Mouse (Mus musculus) liver, embryonic 12.5 days (tissue): Measurements from ENCODE around the gene Tmsb15l. TPM values are rescaled to one million over a fixed set of nuclear protein-coding genes. Genes with fewer than 3 reads are reported as not detected.

Experiments
- ATAC-seq: fragments of 200-750 bp; cut with Nextera tagmentation; 2 replicates; pipeline ENCODE4 v1.8.0; 2017; ENCODE audit warnings: moderate number of reproducible peaks, mild to moderate bottlenecking, moderate library complexity
- H3K27ac ChIP-seq: fragments of 300-500 bp; sonication (generic); 2 replicates; pipeline ENCODE4 v1.5.1; 2016; ENCODE audit warnings: mild to moderate bottlenecking
- H3K27me3 ChIP-seq: fragments of 300-500 bp; sonication (generic); replicated peaks from 2 replicates; pipeline ENCODE4 v1.6.1; 2016; ENCODE audit warnings: mild to moderate bottlenecking, moderate library complexity
- H3K36me3 ChIP-seq: fragments of 300-500 bp; sonication (generic); 2 replicates; pipeline ENCODE4 v1.6.1; 2016; ENCODE audit warnings: mild to moderate bottlenecking, moderate library complexity
- H3K4me1 ChIP-seq: fragments of 300-500 bp; sonication (generic); 2 replicates; pipeline ENCODE4 v1.6.1; 2016
- H3K4me2 ChIP-seq: fragments of 300-500 bp; sonication (generic); 2 replicates; pipeline ENCODE4 v1.6.1; 2016; ENCODE audit warnings: mild to moderate bottlenecking, moderate library complexity
- H3K4me3 ChIP-seq: fragments of 300-500 bp; sonication (generic); 2 replicates; pipeline ENCODE4 v1.5.1; 2016; ENCODE audit warnings: mild to moderate bottlenecking, moderate library complexity
- H3K9ac ChIP-seq: fragments of 300-500 bp; sonication (generic); 2 replicates; pipeline ENCODE4 v1.6.1; 2016; ENCODE audit warnings: mild to moderate bottlenecking, moderate library complexity
- H3K9me3 ChIP-seq: fragments of 300-500 bp; sonication (generic); replicated peaks from 2 replicates; pipeline ENCODE4 v1.6.1; 2016; ENCODE audit warnings: mild to moderate bottlenecking, moderate library complexity
- WGBS: fragments of 180-500 bp; shearing (Covaris S2); methylation state at CpG from one replicate; pipeline ENCODE4 v1.1.7; 2016; ENCODE audit not compliant: insufficient replicate concordance; 5-methylcytosine and 5-hydroxymethylcytosine counted together
- polyA plus RNA-seq: library from polyadenylated mRNA; unstranded; fragments of >200 nt; fragmentation: Nextera tagmentation; extraction: Ambion mirVana; gene quantifications from 2 replicates; pipeline ENCODE4 v1.2.1, GENCODE M21; 2016

The Tmsb15l gene
- 0.29 and 0.74 TPM in 2 replicates for polyA plus RNA-seq

DNA sequence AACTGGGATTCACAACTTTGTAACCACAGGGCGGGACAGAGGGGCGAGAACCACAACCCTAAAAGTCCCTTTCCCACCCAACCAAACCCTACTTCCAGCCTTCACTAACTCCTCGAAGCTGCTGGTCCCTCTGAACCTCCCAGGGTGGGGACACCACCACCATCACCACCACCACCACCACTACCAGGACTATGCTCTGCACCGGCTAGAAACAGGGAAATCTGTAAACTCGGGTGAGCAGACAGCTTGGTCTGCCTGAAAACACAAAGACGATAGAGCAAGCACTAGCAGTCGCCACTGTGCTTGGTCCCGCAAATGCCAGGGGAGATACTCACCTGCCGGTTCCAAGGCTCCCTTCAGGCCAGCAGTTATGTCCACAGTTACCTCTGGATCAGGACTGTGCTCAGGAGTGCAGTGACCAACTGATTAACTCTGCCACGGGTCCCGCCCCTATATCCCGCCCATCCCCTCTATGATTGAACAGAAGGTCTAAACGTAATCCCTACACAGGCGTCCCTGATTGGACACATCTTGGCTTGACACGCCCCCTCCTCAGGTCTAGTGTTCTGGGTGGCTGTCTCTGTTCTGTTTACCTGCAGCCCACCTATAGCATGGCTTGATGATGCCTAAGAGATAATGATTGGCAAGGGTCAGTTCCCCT lies at the start of gene Tmsb15l, which contains the start of gene Tmsb15b1:
TSS of gene Tmsb15l (minus strand) at position 446 of the 661 bp plus-strand sequence.
TSS of gene Tmsb15b1 (minus strand) at position 451 of the 661 bp plus-strand sequence.
- 25% methylated on average over 15 of the region's 15 CpGs for WGBS
- H3K9ac ChIP-seq = no peak within 1 kb of the TSS
- H3K4me1 ChIP-seq = no peaks in the 10 kb centered on the region
- H3K4me3 ChIP-seq = peak within 1 kb of the TSS; percentile 39
- H3K27ac ChIP-seq = no peak within 1 kb of the TSS
- no peaks in the 10 kb centered on the region for H3K9me3 ChIP-seq
- H3K27me3 ChIP-seq = no peaks in the 10 kb centered on the region
- peak; percentile 97 for ATAC-seq
- H3K4me2 ChIP-seq = peak within 1 kb of the TSS; percentile 57
- no peaks in the 10 kb centered on the region for H3K36me3 ChIP-seq

DNA sequence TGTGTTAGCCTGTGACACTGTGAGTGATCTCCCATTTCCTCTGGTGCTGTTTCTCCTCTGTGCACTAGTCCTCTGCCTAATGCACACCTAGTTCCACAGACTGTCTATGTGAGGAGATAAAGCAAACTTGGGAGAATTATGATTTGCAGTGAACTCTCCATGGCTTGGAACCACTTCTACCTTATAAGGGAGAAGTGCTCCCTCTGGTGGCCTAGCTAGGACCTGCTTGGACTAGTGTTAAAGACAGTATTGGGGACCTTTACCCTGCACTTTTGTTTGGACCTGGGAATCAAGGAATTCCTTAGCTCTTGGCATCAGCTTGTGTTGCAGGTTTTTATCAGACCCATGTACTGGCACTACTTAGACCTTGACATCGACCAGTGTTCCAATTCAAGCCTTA lies 42.6 kb upstream of the Tmsb15l start:
- peak; percentile 55; the same call in 1 of the 2 replicates for ATAC-seq
- WGBS = 6% methylated on average over 1 of the region's 1 CpGs
- no peaks in the 10 kb centered on the region for H3K4me1 ChIP-seq

GRCm38 (mm10) chrX:137017668-137018067 lies 41.0 kb upstream of the Tmsb15l start:
- Histone ChIP-seq H3K4me2 (no peak overlapping the region), H3K9ac (no peak overlapping the region), H3K36me3 (no peaks in the 10 kb centered on the region), H3K27ac (no peak overlapping the region), H3K9me3 (no peaks in the 10 kb centered on the region), H3K4me3 (no peak overlapping the region), H3K4me1 (no peaks in the 10 kb centered on the region), H3K27me3 (no peaks in the 10 kb centered on the region)
- ATAC-seq = no peak
- 62% methylated on average over 1 of the region's 1 CpGs for WGBS

More for the DNA sequence above, 42.6 kb upstream of the Tmsb15l start:
- Histone ChIP-seq H3K9me3 (no peaks in the 10 kb centered on the region), H3K36me3 (no peaks in the 10 kb centered on the region), H3K27ac (no peak overlapping the region), H3K27me3 (no peaks in the 10 kb centered on the region), H3K4me3 (no peak overlapping the region), H3K9ac (no peak overlapping the region), H3K4me2 (no peak overlapping the region)

DNA sequence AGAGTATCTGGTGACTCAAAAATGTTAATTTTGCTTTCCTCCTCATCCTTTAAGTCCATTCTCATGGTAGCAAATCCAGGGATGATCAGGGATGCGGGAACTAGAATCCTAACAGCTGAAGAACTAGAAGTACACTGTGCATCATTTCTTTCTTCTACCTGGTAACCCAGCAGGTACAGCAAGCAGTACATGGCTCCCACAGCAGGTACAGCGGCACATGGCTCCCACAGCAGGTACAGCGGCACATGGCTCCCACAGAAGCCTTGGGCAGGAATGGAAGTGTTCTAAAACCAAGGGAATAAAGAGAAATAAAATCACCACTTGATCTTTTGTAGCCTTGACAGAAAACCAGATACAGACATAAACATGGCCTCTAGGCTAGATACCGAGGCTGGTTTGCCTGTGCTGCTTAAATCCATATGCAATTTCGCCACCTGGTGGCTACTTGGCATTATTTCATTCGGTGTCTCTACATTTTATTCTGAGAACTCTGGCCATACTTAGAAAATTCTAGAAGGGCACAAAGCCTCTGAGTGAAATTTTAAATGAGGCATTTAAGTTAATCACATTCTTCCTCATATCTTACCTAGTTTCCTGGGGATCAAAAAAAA lies 38.5 kb upstream of the Tmsb15l start:
- Histone ChIP-seq H3K4me2 (no peak overlapping the region), H3K9me3 (no peaks in the 10 kb centered on the region), H3K36me3 (no peaks in the 10 kb centered on the region), H3K4me1 (no peaks in the 10 kb centered on the region), H3K27me3 (no peaks in the 10 kb centered on the region), H3K4me3 (no peak overlapping the region), H3K27ac (no peak overlapping the region), H3K9ac (no peak overlapping the region)
- WGBS = 52% methylated on average over 6 of the region's 6 CpGs
- ATAC-seq = no peak

- H3K27me3 ChIP-seq = peaks cover 41% of the 10 kb centered on the region
- no peak overlapping the region for H3K4me3 ChIP-seq
- no peak overlapping the region for H3K27ac ChIP-seq
- no peaks in the 10 kb centered on the region for H3K9me3 ChIP-seq
- 53% methylated on average over 2 of the region's 2 CpGs for WGBS
- no peak for ATAC-seq
- H3K9ac ChIP-seq = no peak overlapping the region
- no peaks in the 10 kb centered on the region for H3K36me3 ChIP-seq
- no peak overlapping the region for H3K4me2 ChIP-seq
- no peaks in the 10 kb centered on the region for H3K4me1 ChIP-seq
Measured at GRCm38 (mm10) chrX:136996256-136996655, 19.6 kb upstream of the Tmsb15l start.

- no peak overlapping the region for H3K4me3 ChIP-seq
- no peaks in the 10 kb centered on the region for H3K9me3 ChIP-seq
- no peak overlapping the region for H3K27ac ChIP-seq
- H3K9ac ChIP-seq = no peak overlapping the region
- H3K27me3 ChIP-seq = peaks cover 44% of the 10 kb centered on the region
- 35% methylated on average over 14 of the region's 14 CpGs for WGBS
- H3K4me1 ChIP-seq = no peaks in the 10 kb centered on the region
- H3K36me3 ChIP-seq = no peaks in the 10 kb centered on the region
- no peak for ATAC-seq
- H3K4me2 ChIP-seq = 0 out of 2 replicates have a peak overlapping the region, but pooled peaks have one; percentile 45
Measured at GRCm38 (mm10) chrX:136993641-136994040, 17.0 kb upstream of the Tmsb15l start.

DNA sequence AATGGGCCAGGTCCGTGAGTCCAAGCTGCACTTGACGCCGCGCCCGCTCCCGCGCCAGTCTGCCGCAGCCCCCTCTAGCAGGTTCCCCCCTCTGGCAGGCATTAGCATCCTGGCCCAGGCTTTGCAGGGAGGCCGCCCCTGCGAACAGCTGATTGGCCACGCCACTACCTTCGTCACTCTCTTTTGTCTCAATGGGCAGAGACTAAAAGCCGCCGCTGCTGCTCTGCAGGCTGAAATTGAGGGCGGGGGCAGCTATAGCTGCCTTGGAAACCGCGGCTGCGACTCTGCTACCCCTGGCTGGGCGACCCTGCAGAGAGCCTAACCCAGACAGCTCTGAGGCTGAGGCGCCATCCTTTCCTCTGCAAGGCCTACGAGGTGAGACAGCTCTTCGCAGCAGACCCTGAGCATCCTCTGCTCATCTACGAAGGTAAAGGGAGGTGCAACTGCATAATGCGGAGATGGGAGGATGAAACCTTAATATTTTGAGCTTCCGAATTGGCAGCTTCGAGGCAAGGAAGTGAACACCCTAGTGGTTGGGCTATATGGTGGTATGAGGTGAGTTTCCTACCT lies 16.4 kb upstream of the Tmsb15l start, which contains the start of gene Zcchc18:
TSS of gene Zcchc18 (plus strand) at position 178 of the 570 bp plus-strand sequence.
- H3K4me3 ChIP-seq = peak within 1 kb of the TSS; percentile 12; the same call in 1 of the 2 replicates
- no peak within 1 kb of the TSS for H3K27ac ChIP-seq
- 16% methylated on average over 26 of the region's 26 CpGs for WGBS

GRCm38 (mm10) chrX:136992191-136992965 lies 15.7 kb upstream of the Tmsb15l start:
- WGBS = 18% methylated on average over 19 of the region's 19 CpGs
- Histone ChIP-seq H3K9ac (no peak overlapping the region), H3K4me3 (no peak overlapping the region)

More for the DNA sequence above, 16.4 kb upstream of the Tmsb15l start, which contains the start of gene Zcchc18:
- H3K27me3 ChIP-seq = peaks cover 44% of the 10 kb centered on the region
- no peaks in the 10 kb centered on the region for H3K36me3 ChIP-seq
- no peak within 1 kb of the TSS for H3K9ac ChIP-seq
- peak within 1 kb of the TSS; percentile 45 for H3K4me2 ChIP-seq
- peak; percentile 49; the same call in 1 of the 2 replicates for ATAC-seq
- no peaks in the 10 kb centered on the region for H3K4me1 ChIP-seq
- H3K9me3 ChIP-seq = no peaks in the 10 kb centered on the region

GRCm38 (mm10) chrX:136991274-136991673 lies 14.6 kb upstream of the Tmsb15l start:
- Histone ChIP-seq H3K9me3 (no peaks in the 10 kb centered on the region), H3K27ac (no peak overlapping the region), H3K36me3 (no peaks in the 10 kb centered on the region), H3K4me3 (no peak overlapping the region), H3K27me3 (peaks cover 44% of the 10 kb centered on the region), H3K4me2 (no peak overlapping the region), H3K4me1 (no peaks in the 10 kb centered on the region), H3K9ac (no peak overlapping the region)
- no peak for ATAC-seq
- 50% methylated on average over 2 of the region's 2 CpGs for WGBS

More at GRCm38 (mm10) chrX:136992191-136992965, 15.7 kb upstream of the Tmsb15l start:
- Histone ChIP-seq H3K9me3 (no peaks in the 10 kb centered on the region), H3K4me2 (peak overlapping the region; percentile 45), H3K27ac (no peak overlapping the region), H3K36me3 (no peaks in the 10 kb centered on the region), H3K4me1 (no peaks in the 10 kb centered on the region), H3K27me3 (peaks cover 44% of the 10 kb centered on the region)
- ATAC-seq = no peak

DNA sequence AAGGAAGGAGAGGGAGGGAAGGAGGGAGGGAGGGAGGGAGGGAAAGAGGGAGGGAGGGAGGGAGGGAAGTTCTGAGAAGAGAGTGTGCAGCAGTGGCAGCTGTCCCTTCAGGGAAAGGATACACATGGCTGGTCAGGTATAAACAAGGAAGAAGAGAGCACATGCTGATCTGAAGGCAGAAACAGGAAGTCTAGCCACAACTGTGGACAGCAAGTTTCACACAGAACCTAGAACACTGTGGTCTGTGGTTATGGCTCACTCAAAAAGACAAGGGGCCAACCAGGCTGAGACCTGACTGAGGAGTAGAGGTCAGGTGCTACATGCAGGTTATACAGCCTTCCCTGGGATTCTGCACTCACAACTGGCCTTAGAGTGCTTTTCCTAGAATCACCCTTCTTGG lies 9.4 kb upstream of the Tmsb15l start:
- no peak for ATAC-seq
- no peaks in the 10 kb centered on the region for H3K36me3 ChIP-seq

DNA sequence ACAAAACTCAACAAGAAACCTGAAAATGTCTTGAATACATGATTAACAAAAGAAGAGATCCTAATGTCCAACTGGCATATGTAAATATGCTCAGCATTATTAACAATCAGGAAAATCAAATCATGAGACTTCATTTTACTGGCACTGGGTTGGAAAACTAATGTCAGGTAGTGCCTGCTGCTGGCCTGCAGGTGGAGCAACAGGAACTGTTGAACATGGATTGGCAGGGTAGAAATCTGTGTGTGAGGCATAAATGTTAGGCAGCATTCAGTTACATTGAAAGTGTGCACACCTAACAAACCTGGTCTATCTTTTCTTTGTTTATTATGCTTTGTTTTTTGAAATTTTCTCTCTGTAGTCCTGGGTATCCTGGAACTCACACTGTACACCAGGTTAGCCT lies 1.9 kb upstream of the Tmsb15l start:
- Histone ChIP-seq H3K27me3 (no peaks in the 10 kb centered on the region), H3K9me3 (no peaks in the 10 kb centered on the region), H3K4me1 (no peaks in the 10 kb centered on the region), H3K4me3 (no peak overlapping the region), H3K36me3 (no peaks in the 10 kb centered on the region), H3K9ac (no peak overlapping the region), H3K27ac (no peak overlapping the region), H3K4me2 (no peak overlapping the region)
- ATAC-seq = no peak

More for the DNA sequence above, 9.4 kb upstream of the Tmsb15l start:
- H3K27me3 ChIP-seq = peaks cover 1% of the 10 kb centered on the region; the same call in 1 of the 2 replicates
- H3K27ac ChIP-seq = no peak overlapping the region
- no peaks in the 10 kb centered on the region for H3K4me1 ChIP-seq
- H3K9me3 ChIP-seq = no peaks in the 10 kb centered on the region
- no peak overlapping the region for H3K9ac ChIP-seq
- no peak overlapping the region for H3K4me2 ChIP-seq
- no peak overlapping the region for H3K4me3 ChIP-seq
